Mouse (Mus musculus) hindbrain, embryonic 15.5 days (tissue): ENCODE results near the gene Ppp4r1. TPM values are rescaled to one million over a fixed set of nuclear protein-coding genes. Genes with fewer than 3 reads are reported as not detected.

Source experiments
- ATAC-seq: fragments of 200-750 bp; cut with Nextera tagmentation; 2 replicates; pipeline ENCODE4 v1.8.0; 2017; ENCODE audit warnings: low read depth, moderate number of reproducible peaks, moderate TSS enrichment; ENCODE audit not compliant: low FRiP score
- H3K27ac ChIP-seq: fragments of 300-500 bp; sonication (generic); replicated peaks from 2 replicates; pipeline ENCODE4 v1.5.1; 2015; ENCODE audit warnings: mild to moderate bottlenecking, inconsistent platforms
- H3K27me3 ChIP-seq: fragments of 300-500 bp; sonication (generic); 2 replicates; pipeline ENCODE4 v1.6.1; 2015; ENCODE audit warnings: control low read depth, inconsistent platforms
- H3K36me3 ChIP-seq: fragments of 300-500 bp; sonication (generic); 2 replicates; pipeline ENCODE4 v1.6.1; 2015; ENCODE audit warnings: control low read depth, inconsistent platforms
- H3K4me1 ChIP-seq: fragments of 300-500 bp; sonication (generic); replicated peaks from 2 replicates; pipeline ENCODE4 v1.6.1; 2015; ENCODE audit warnings: control low read depth, inconsistent platforms
- H3K4me2 ChIP-seq: fragments of 300-500 bp; sonication (generic); 2 replicates; pipeline ENCODE4 v1.6.1; 2015; ENCODE audit warnings: moderate library complexity, mild to moderate bottlenecking, inconsistent platforms
- H3K4me3 ChIP-seq: fragments of 300-500 bp; sonication (generic); 2 replicates; pipeline ENCODE4 v1.5.1; 2015; ENCODE audit warnings: mild to moderate bottlenecking, inconsistent platforms
- H3K9ac ChIP-seq: fragments of 300-500 bp; sonication (generic); 2 replicates; pipeline ENCODE4 v1.6.1; 2015; ENCODE audit warnings: inconsistent platforms
- H3K9me3 ChIP-seq: fragments of 300-500 bp; sonication (generic); 2 replicates; pipeline ENCODE4 v1.6.1; 2016; ENCODE audit warnings: control low read depth, inconsistent platforms
- WGBS: fragments of 180-500 bp; shearing (Covaris S2); methylation state at CpG from one replicate; pipeline ENCODE4 v1.1.7; 2015; 5-methylcytosine and 5-hydroxymethylcytosine counted together
- polyA plus RNA-seq: library from polyadenylated mRNA; unstranded; fragments of >200 nt; fragmentation: Nextera tagmentation; extraction: Ambion mirVana; gene quantifications from 2 replicates; pipeline ENCODE4 v1.2.1, GENCODE M21; 2015

The Ppp4r1 gene
- polyA plus RNA-seq, 1 experiment from 2014 or later = 44.6 TPM

DNA sequence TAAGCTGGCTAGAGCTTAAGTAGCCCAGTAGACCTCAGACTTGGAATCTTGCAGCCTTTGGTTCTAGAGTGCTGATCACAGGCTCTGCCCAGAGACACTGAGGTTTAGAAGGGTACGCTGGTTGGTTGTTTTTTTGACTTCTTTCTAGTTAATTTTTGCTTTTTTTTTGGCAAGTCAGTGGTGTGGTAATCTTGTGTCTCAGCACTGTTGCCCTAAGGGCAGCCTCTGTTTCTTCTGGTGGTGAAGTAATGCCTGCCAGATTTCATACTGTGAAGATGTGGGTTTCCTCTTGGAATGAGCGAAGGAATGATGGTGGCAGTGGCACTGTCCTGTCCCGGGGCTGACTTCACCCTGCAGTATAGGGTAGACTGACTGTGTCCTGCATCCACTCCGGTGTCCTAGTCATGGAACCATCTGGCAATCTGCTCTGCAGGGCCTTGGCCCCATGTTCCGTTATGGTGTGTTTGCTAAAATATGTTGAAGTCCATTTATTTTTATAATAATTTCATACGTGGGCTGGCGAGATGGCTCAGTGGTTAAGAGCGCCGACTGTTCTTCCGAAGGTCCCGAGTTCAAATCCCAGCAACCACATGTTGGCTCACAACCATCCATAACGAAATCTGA, 11.0 kb downstream of the Ppp4r1 start:
- H3K4me1 ChIP-seq = 0 out of 2 replicates have a peak, but pooled peaks cover 12% of the 10 kb centered on the region
- no peaks in the 10 kb centered on the region for H3K36me3 ChIP-seq
- WGBS = 95% methylated on average over 12 of the region's 12 CpGs
- no peaks in the 10 kb centered on the region for H3K27me3 ChIP-seq
- H3K4me3 ChIP-seq = no peak overlapping the region
- no peak for ATAC-seq
- no peak overlapping the region for H3K4me2 ChIP-seq
- H3K27ac ChIP-seq = no peak overlapping the region
- no peaks in the 10 kb centered on the region for H3K9me3 ChIP-seq
- no peak overlapping the region for H3K9ac ChIP-seq

DNA sequence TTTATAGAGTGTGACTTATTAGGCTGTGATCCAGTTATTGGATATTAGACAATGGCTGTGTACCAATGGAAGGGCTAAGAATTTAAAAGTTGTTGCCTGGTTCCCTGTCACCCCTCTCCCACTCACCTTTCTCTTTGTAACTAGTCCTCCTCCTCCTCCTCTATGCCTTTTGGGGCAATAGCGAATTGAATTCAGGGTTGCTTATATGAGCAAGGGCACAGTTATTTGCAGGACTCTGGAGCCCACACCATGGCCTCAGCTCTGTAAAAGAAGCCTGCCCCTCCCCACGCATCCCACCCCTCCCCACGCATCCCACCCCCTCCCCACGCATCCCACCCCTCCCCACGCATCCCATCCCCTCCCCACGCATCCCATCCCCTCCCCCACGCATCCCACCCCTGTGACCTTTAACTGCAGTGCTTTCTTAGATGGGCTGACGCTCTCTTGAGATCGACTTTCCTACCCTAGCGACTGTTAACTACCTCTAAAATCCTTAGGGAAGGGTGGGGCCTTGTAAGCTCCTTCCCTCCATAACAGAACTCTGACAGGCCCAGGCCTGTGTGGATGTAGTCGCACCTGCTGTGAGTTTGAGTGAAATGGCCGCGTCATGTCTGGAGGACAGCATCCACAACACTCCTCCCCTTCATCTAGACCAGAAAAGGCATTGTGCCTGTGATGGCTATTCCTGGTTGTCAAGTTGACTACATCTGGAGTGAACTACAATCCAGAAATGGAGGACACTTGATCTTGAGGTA, 11.9 kb downstream of the Ppp4r1 start:
- Histone ChIP-seq H3K4me2 (no peak overlapping the region), H3K27ac (no peak overlapping the region), H3K4me1 (0 out of 2 replicates have a peak, but pooled peaks cover 5% of the 10 kb centered on the region), H3K4me3 (no peak overlapping the region), H3K9ac (no peak overlapping the region), H3K36me3 (no peaks in the 10 kb centered on the region), H3K9me3 (no peaks in the 10 kb centered on the region), H3K27me3 (no peaks in the 10 kb centered on the region)
- WGBS = 88% methylated on average over 13 of the region's 13 CpGs
- no peak for ATAC-seq

DNA sequence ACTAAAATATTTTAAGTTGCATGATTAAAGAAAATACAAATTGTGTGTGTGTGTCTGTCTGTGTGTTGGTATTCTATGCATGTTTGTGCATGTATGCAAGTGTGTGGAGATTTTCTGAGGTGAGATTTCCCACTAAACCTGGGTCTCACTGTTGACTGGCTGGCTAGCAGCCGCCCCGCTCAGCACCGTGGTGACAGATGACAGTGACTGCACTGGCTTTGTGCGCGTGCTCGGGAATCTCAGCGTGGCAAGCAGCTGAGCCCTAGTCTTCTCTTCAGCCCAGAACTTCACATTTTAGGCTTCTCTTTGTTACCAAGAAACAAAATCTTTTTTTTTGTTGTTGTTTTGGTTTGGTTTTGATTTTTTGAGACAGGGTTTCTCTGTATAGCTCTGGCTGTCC, 13.7 kb downstream of the Ppp4r1 start:
- Histone ChIP-seq H3K4me3 (no peak overlapping the region), H3K9me3 (no peaks in the 10 kb centered on the region), H3K27me3 (no peaks in the 10 kb centered on the region), H3K36me3 (no peaks in the 10 kb centered on the region), H3K9ac (no peak overlapping the region), H3K4me2 (no peak overlapping the region), H3K4me1 (0 out of 2 replicates have a peak, but pooled peaks cover 5% of the 10 kb centered on the region), H3K27ac (no peak overlapping the region)
- ATAC-seq = no peak
- WGBS = 39% methylated on average over 7 of the region's 7 CpGs

DNA sequence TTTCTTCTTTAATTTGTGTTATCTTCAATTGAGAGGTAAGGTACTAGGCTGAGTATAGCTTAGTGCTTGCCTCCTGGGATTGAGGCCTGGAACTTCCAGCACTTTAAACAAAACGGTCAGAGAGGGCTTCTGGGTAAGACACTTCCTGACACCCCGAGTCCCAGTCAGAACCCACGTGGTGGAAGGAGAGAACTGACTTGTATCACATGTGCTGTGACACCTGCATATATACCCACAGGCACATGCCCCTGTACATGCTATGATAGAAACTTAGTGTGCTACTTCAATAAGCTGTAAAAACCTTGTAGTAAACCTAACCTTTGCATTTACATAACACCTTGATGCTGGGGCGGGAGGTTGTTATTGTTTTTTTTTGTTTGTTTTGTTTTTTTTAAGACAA, 16.1 kb downstream of the Ppp4r1 start:
- H3K9me3 ChIP-seq = no peaks in the 10 kb centered on the region
- H3K36me3 ChIP-seq = no peaks in the 10 kb centered on the region
- no peak for ATAC-seq
- no peak overlapping the region for H3K9ac ChIP-seq
- no peak overlapping the region for H3K4me3 ChIP-seq
- 0 out of 2 replicates have a peak, but pooled peaks cover under 1% of the 10 kb centered on the region for H3K4me1 ChIP-seq
- no peak overlapping the region for H3K4me2 ChIP-seq
- 67% methylated on average over 4 of the region's 4 CpGs for WGBS
- H3K27ac ChIP-seq = no peak overlapping the region
- no peaks in the 10 kb centered on the region for H3K27me3 ChIP-seq

DNA sequence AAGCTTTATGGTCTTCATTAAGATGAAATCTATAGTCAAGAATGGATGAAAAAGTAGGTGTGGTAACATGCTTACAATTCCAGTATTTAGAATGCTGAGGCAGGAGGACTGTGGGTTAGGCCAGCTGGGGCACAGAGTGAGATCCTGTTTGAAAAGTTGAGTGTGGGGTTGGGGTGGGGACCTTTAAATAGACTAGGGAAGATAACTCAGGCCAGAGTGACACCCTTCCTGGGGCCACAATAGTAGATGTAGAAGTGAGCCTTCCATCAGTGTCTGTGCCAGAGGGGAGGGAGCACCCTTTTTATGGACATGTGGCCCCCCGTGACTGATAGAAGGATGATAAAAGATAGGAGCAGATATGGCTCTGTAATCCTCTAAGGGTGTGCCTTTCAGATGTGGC, 17.0 kb downstream of the Ppp4r1 start:
- H3K9me3 ChIP-seq = no peaks in the 10 kb centered on the region

DNA sequence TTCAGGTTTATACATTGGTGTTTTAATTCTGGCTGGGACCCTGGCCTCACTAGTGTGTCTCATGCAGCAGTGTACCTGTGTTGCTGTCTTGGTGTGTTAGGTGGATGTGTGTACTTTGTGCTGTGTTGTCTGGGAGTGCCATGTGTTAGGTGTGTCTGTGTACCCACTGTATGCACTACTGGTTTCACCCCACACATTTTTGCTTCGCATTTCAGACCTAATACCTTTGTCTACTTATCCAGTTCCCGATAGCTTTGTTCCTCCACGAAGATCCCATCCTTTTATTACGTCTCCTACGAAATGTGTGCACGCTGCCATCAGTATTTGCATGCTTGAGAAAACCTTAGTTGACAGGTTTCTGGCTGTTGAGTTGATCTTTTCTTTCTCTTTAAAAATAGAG, 18.1 kb downstream of the Ppp4r1 start:
- no peaks in the 10 kb centered on the region for H3K9me3 ChIP-seq
- no peak for ATAC-seq
- no peak overlapping the region for H3K4me2 ChIP-seq
- peaks cover 7% of the 10 kb centered on the region for H3K36me3 ChIP-seq
- H3K27me3 ChIP-seq = no peaks in the 10 kb centered on the region
- no peak overlapping the region for H3K27ac ChIP-seq
- no peak overlapping the region for H3K9ac ChIP-seq
- H3K4me3 ChIP-seq = no peak overlapping the region
- no peaks in the 10 kb centered on the region for H3K4me1 ChIP-seq
- 75% methylated on average over 6 of the region's 6 CpGs for WGBS

More for the DNA sequence above, 17.0 kb downstream of the Ppp4r1 start:
- Histone ChIP-seq H3K27ac (no peak overlapping the region), H3K4me1 (no peaks in the 10 kb centered on the region), H3K27me3 (no peaks in the 10 kb centered on the region), H3K9ac (no peak overlapping the region), H3K36me3 (peaks cover 1% of the 10 kb centered on the region), H3K4me2 (no peak overlapping the region), H3K4me3 (no peak overlapping the region)
- ATAC-seq = no peak
- WGBS = 92% methylated on average over 1 of the region's 1 CpGs

DNA sequence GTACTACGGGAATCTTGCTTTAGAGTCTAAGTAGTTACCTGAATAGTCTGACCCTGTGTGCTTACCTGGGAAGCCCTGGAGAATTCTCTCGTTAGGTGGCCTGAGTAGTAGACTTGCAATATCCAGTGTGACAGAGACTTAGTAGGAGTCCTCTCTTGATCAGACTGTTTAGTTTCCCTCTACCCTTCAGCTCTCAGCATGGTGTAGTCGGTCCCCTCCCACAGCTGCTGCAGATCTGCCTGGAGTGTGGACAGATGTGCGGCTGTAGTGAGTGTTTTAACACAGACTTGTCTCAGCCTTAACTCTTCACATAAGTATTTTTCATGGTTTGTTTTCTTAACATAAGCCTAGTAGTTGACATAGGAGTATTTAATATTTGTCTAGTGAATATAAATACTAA, 19.7 kb downstream of the Ppp4r1 start:
- no peak for ATAC-seq
- 85% methylated on average over 4 of the region's 4 CpGs for WGBS
- Histone ChIP-seq H3K4me1 (no peaks in the 10 kb centered on the region), H3K9me3 (no peaks in the 10 kb centered on the region), H3K36me3 (peaks cover 7% of the 10 kb centered on the region), H3K27me3 (no peaks in the 10 kb centered on the region), H3K9ac (no peak overlapping the region), H3K4me2 (no peak overlapping the region), H3K4me3 (no peak overlapping the region), H3K27ac (no peak overlapping the region)

DNA sequence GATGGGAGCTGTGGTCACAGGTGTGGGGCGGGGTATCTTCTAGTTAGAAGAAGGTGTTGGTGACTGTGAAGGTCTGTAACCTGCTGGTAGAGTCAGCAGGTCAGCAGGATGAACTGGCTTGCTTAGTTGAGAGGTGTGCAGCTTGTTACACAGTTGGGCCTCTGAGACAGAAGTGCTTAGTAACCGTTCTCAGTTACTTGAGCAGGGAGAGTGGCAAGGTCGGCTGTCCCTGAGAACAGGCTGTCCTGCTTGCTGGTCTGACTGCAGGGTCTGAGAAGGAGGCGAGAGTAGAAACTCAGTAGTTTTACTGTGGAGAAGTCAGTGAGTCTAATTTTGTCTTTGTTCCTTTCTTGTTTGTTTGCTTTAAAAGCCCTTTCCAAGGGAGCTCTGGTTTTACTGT, 23.6 kb downstream of the Ppp4r1 start:
- H3K4me1 ChIP-seq = no peaks in the 10 kb centered on the region
- no peak overlapping the region for H3K9ac ChIP-seq
- no peaks in the 10 kb centered on the region for H3K27me3 ChIP-seq
- no peaks in the 10 kb centered on the region for H3K9me3 ChIP-seq
- no peak overlapping the region for H3K4me3 ChIP-seq
- H3K27ac ChIP-seq = no peak overlapping the region
- H3K36me3 ChIP-seq = peaks cover 12% of the 10 kb centered on the region
- no peak for ATAC-seq
- no peak overlapping the region for H3K4me2 ChIP-seq
- WGBS = 72% methylated on average over 4 of the region's 4 CpGs

DNA sequence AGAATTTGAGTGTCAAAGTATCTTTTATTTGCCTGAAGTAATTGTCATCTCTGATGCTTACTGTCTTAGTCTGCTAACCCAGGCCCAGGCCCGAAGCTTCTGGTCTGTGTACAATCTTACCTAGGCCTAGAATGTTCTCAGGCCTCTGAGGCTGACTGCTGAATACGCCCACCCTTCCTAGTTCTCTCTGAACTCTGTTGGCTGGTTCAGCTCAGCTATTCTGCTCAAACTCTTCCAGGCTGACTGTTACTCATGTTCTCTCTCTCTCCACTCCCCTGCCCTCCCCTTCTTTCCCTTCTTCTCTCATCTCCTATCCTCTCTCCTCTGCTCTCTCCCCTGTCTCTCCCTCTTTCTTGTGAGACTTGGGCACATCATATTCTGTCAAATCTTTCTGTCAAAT, 24.0 kb downstream of the Ppp4r1 start:
- Histone ChIP-seq H3K27ac (no peak overlapping the region), H3K27me3 (no peaks in the 10 kb centered on the region), H3K4me2 (no peak overlapping the region), H3K9ac (no peak overlapping the region), H3K9me3 (no peaks in the 10 kb centered on the region), H3K36me3 (peaks cover 15% of the 10 kb centered on the region), H3K4me1 (no peaks in the 10 kb centered on the region), H3K4me3 (no peak overlapping the region)
- 90% methylated on average over 2 of the region's 2 CpGs for whole genome bisulfite sequencing
- no peak for ATAC-seq

DNA sequence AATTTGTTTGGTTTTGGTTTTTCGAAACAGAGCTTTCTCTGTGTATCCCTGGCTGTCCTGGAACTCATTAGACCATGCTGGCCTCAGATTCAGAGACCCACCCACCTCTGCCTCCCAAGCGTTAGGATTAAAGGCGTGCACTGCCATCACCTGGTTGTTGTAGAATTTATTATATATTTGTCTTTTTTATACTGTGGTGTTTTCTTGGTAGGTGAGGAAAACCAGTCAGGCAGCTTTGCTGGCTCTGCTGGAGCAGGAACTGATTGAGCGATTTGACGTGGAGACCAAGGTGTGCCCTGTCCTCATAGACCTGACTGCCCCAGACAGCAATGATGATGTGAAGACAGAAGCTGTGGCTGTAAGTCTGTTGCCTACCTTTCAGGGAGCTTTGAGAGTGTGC, 28.7 kb downstream of the Ppp4r1 start:
- WGBS = 91% methylated on average over 5 of the region's 5 CpGs
- Histone ChIP-seq H3K4me2 (no peak overlapping the region), H3K27me3 (no peaks in the 10 kb centered on the region), H3K36me3 (peaks cover 44% of the 10 kb centered on the region), H3K27ac (no peak overlapping the region), H3K9ac (no peak overlapping the region), H3K4me3 (no peak overlapping the region), H3K9me3 (no peaks in the 10 kb centered on the region), H3K4me1 (no peaks in the 10 kb centered on the region)
- no peak for ATAC-seq

DNA sequence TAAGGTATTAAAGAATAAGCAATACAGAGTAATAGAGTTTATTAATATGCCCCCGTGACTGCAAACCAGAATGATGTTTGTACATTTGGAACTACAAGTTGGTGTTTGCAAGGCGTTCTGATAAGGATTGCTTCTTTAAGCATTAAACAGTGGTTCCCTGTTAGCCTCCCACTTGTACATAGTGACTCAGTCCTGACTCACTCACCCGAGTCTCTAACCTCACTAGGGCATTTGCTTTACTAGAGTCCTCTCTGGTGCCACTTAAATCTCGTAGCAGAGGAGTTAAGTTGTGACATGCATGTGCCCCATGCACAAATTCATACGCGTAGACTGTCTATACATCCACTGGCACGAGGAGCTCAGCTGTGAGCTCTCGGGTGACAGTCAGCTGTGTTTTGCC, 31.4 kb downstream of the Ppp4r1 start:
- 94% methylated on average over 8 of the region's 8 CpGs for WGBS
- Histone ChIP-seq H3K36me3 (peaks cover 60% of the 10 kb centered on the region), H3K9ac (no peak overlapping the region), H3K4me2 (no peak overlapping the region), H3K4me3 (no peak overlapping the region), H3K27ac (no peak overlapping the region), H3K4me1 (no peaks in the 10 kb centered on the region), H3K27me3 (no peaks in the 10 kb centered on the region), H3K9me3 (no peaks in the 10 kb centered on the region)
- no peak for ATAC-seq

DNA sequence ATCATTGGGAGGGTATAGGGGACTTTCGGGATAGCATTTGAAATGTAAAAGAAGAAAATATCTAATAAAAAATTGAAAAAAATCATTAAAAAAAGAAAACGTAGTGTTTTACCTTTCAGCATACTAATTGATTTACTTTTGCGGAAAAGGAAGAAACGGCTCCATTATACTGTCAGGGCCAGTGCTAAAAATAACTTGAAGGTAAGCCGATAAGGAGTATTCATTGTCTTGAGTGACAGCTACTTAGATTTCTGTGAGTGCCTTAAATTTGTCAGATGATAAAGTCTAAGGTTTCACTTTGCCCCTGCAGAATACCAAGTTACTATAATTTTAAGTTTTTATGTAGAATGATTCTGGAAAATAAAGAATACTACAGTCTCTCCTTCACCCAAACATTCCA, 37.8 kb downstream of the Ppp4r1 start:
- Histone ChIP-seq H3K27ac (no peak overlapping the region), H3K36me3 (peaks cover 38% of the 10 kb centered on the region)

More for the DNA sequence above, 37.8 kb downstream of the Ppp4r1 start:
- no peak overlapping the region for H3K4me3 ChIP-seq
- no peaks in the 10 kb centered on the region for H3K27me3 ChIP-seq
- no peaks in the 10 kb centered on the region for H3K4me1 ChIP-seq
- 86% methylated on average over 5 of the region's 5 CpGs for WGBS
- no peak overlapping the region for H3K9ac ChIP-seq
- H3K9me3 ChIP-seq = no peaks in the 10 kb centered on the region
- ATAC-seq = no peak
- H3K4me2 ChIP-seq = no peak overlapping the region
